Mouse (Mus musculus) hindbrain, embryonic 16.5 days (tissue): Measurements from ENCODE around the gene Syt15. TPM values are rescaled to one million over a fixed set of nuclear protein-coding genes. Genes with fewer than 3 reads are reported as not detected.
A peak's percentile ranks its signal among the peaks of the same experiment; 100 is the strongest.

Experiments
- ATAC-seq: fragments of 200-750 bp; cut with Nextera tagmentation; 2 replicates; pipeline ENCODE4 v1.8.0; 2017; ENCODE audit warnings: moderate TSS enrichment, moderate library complexity
- H3K27ac ChIP-seq: fragments of 300-500 bp; sonication (generic); 2 replicates; pipeline ENCODE4 v1.5.1; 2014; ENCODE audit warnings: low read depth, mild to moderate bottlenecking, control low read depth, low read length, moderate library complexity
- H3K27me3 ChIP-seq: fragments of 300-500 bp; sonication (generic); replicated peaks from 2 replicates; pipeline ENCODE4 v1.6.1; 2014; ENCODE audit warnings: low read length; ENCODE audit not compliant: control insufficient read depth, insufficient read depth
- H3K36me3 ChIP-seq: fragments of 300-500 bp; sonication (generic); 2 replicates; pipeline ENCODE4 v1.6.1; 2014; ENCODE audit warnings: mild to moderate bottlenecking, low read length, moderate library complexity, mixed read lengths; ENCODE audit not compliant: control insufficient read depth, insufficient read depth
- H3K4me1 ChIP-seq: fragments of 300-500 bp; sonication (generic); 2 replicates; pipeline ENCODE4 v1.6.1; 2014; ENCODE audit warnings: low read depth, low read length; ENCODE audit not compliant: control insufficient read depth, insufficient read depth
- H3K4me2 ChIP-seq: fragments of 300-500 bp; sonication (generic); 2 replicates; pipeline ENCODE4 v1.6.1; 2014; ENCODE audit warnings: mild to moderate bottlenecking, low read length, control low read depth, moderate library complexity
- H3K4me3 ChIP-seq: fragments of 300-500 bp; sonication (generic); 2 replicates; pipeline ENCODE4 v1.5.1; 2014; ENCODE audit warnings: mild to moderate bottlenecking, low read length, control low read depth, moderate library complexity
- H3K9ac ChIP-seq: fragments of 300-500 bp; sonication (generic); 2 replicates; pipeline ENCODE4 v1.6.1; 2014; ENCODE audit warnings: low read depth, mild to moderate bottlenecking, control low read depth, low read length, moderate library complexity
- H3K9me3 ChIP-seq: fragments of 300-500 bp; sonication (generic); 2 replicates; pipeline ENCODE4 v1.6.1; 2014; ENCODE audit warnings: mild to moderate bottlenecking, low read length, moderate library complexity; ENCODE audit not compliant: control insufficient read depth
- WGBS: fragments of 180-500 bp; shearing (Covaris S2); extraction: QIAGEN DNeasy Blood & Tissue Kit; methylation state at CpG from one replicate; pipeline ENCODE4 v1.1.7; 2014; 5-methylcytosine and 5-hydroxymethylcytosine counted together
- polyA plus RNA-seq: library from polyadenylated mRNA; unstranded; fragments of >200 nt; fragmentation: Nextera tagmentation; extraction: Ambion mirVana; gene quantifications from 2 replicates; pipeline ENCODE4 v1.2.1, GENCODE M21; 2015

The Syt15 gene
- polyA plus RNA-seq, 1 experiment from 2014 or later = 0.91 TPM

- 70% methylated on average over 5 of the region's 5 CpGs for WGBS
- ATAC-seq = 0 out of 2 replicates have a peak, but pooled peaks have one; percentile 54
- H3K27me3 ChIP-seq = peaks cover 12% of the 10 kb centered on the region
Measured at GRCm38 (mm10) chr14:34221416-34222077, 2.2 kb downstream of the Syt15 start.

DNA sequence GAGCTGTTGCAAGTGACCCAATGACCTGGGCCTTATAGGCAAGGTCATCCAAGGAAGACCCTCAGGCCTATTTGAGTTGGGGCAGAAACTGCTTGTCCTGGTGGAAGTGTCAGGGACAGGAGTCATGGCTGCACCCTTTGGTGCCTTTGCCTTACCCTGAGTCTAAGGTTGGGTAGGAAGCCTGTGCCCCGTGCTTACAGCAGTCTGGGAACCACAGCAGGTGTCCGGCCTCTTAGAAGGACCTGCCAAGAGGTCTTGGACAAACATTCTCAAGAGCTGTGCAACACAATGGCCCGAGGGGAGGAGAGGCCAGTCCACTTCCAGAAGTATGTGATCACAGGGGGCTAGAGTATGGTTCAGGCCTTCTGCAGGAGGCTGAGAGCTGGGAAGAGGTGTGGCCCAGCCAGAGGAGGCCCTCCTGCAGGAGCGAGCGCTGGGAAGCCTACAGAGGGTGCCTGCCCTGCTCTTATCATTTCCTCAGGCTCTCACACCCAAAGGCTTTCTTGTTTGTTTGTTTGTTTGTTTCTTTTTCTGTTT is 4.0 kb downstream of the Syt15 start:
- peaks cover 12% of the 10 kb centered on the region for H3K27me3 ChIP-seq
- no peak for ATAC-seq

More at GRCm38 (mm10) chr14:34221416-34222077, 2.2 kb downstream of the Syt15 start:
- H3K4me3 ChIP-seq = no peak overlapping the region
- H3K36me3 ChIP-seq = no peaks in the 10 kb centered on the region
- no peak overlapping the region for H3K27ac ChIP-seq
- H3K9me3 ChIP-seq = no peaks in the 10 kb centered on the region
- peaks cover 6% of the 10 kb centered on the region for H3K4me1 ChIP-seq
- no peak overlapping the region for H3K4me2 ChIP-seq
- H3K9ac ChIP-seq = no peak overlapping the region

DNA sequence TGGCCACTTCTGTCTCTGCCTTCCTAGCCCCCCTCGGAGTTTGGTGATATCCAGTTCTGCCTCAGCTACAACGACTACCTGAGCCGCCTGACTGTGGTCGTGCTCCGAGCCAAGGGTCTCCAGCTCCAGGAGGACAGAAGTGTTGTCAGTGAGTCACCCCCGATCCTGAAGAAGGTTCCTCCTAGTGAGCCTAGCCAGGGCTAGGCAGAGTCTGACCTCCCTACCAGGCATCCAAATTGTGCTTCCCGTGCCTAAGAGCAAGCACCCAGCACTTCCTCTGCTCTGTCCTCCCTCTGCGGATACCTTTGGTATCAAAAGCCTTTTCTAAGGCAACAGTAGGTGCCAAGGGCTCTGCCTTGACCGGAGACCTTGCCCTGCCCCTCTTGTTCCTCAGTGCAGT is 6.6 kb downstream of the Syt15 start:
- H3K36me3 ChIP-seq = no peaks in the 10 kb centered on the region
- H3K9ac ChIP-seq = no peak overlapping the region
- no peak overlapping the region for H3K4me2 ChIP-seq
- H3K4me3 ChIP-seq = no peak overlapping the region
- no peak overlapping the region for H3K27ac ChIP-seq
- no peak for ATAC-seq
- H3K4me1 ChIP-seq = no peaks in the 10 kb centered on the region
- no peaks in the 10 kb centered on the region for H3K9me3 ChIP-seq
- no peaks in the 10 kb centered on the region for H3K27me3 ChIP-seq
- WGBS = 87% methylated on average over 9 of the region's 9 CpGs

More for the DNA sequence above, 4.0 kb downstream of the Syt15 start:
- H3K9me3 ChIP-seq = no peaks in the 10 kb centered on the region
- 78% methylated on average over 5 of the region's 5 CpGs for WGBS
- no peaks in the 10 kb centered on the region for H3K36me3 ChIP-seq
- H3K4me1 ChIP-seq = peaks cover 6% of the 10 kb centered on the region
- no peak overlapping the region for H3K9ac ChIP-seq
- H3K27ac ChIP-seq = no peak overlapping the region
- H3K4me3 ChIP-seq = no peak overlapping the region
- H3K4me2 ChIP-seq = no peak overlapping the region

DNA sequence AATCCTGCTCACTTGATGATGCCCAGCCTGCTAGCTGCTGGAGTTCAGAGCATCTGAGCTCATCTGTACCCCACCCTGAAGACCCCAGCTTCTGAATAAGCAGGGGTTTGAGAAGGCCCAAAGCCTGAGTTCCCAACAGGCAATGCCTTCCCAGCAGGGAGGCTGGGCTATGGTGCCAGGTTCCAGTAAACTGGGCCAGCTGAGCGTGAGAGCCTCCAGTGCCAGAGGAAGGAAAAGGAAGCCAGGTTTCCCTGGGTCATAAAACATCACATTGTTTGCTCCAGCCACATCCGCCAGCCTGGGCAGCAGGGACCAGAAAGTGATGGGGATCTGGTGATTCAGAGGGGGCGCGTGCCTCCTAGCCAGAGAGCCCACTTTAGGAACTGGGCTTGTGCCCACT is 7.2 kb downstream of the Syt15 start:
- Histone ChIP-seq H3K36me3 (no peaks in the 10 kb centered on the region), H3K4me3 (no peak overlapping the region), H3K4me2 (no peak overlapping the region), H3K27me3 (no peaks in the 10 kb centered on the region), H3K4me1 (no peaks in the 10 kb centered on the region), H3K27ac (no peak overlapping the region), H3K9ac (no peak overlapping the region), H3K9me3 (no peaks in the 10 kb centered on the region)
- no peak; the same call in 1 of the 2 replicates for ATAC-seq
- 77% methylated on average over 4 of the region's 4 CpGs for WGBS

GRCm38 (mm10) chr14:34227981-34228380 is 8.6 kb downstream of the Syt15 start:
- H3K36me3 ChIP-seq = no peaks in the 10 kb centered on the region
- 80% methylated on average over 12 of the region's 12 CpGs for WGBS
- H3K4me3 ChIP-seq = no peak overlapping the region
- H3K4me2 ChIP-seq = no peak overlapping the region
- ATAC-seq = no peak
- H3K9me3 ChIP-seq = no peaks in the 10 kb centered on the region
- H3K4me1 ChIP-seq = no peaks in the 10 kb centered on the region
- no peak overlapping the region for H3K9ac ChIP-seq
- no peaks in the 10 kb centered on the region for H3K27me3 ChIP-seq
- no peak overlapping the region for H3K27ac ChIP-seq

GRCm38 (mm10) chr14:34228830-34229506 is 9.6 kb downstream of the Syt15 start:
- no peak for ATAC-seq
- H3K9me3 ChIP-seq = no peaks in the 10 kb centered on the region
- H3K27me3 ChIP-seq = no peaks in the 10 kb centered on the region
- no peak overlapping the region for H3K27ac ChIP-seq
- no peak overlapping the region for H3K4me2 ChIP-seq
- 92% methylated on average over 10 of the region's 10 CpGs for whole genome bisulfite sequencing
- no peak overlapping the region for H3K4me3 ChIP-seq
- H3K9ac ChIP-seq = no peak overlapping the region
- no peaks in the 10 kb centered on the region for H3K4me1 ChIP-seq
- no peaks in the 10 kb centered on the region for H3K36me3 ChIP-seq

GRCm38 (mm10) chr14:34232340-34232739 is 12.9 kb downstream of the Syt15 start:
- no peak overlapping the region for H3K4me2 ChIP-seq
- no peak overlapping the region for H3K27ac ChIP-seq
- no peak overlapping the region for H3K4me3 ChIP-seq
- no peaks in the 10 kb centered on the region for H3K36me3 ChIP-seq
- no peaks in the 10 kb centered on the region for H3K27me3 ChIP-seq
- 50% methylated on average over 7 of the region's 7 CpGs for WGBS
- H3K4me1 ChIP-seq = peaks cover 5% of the 10 kb centered on the region
- no peak overlapping the region for H3K9ac ChIP-seq
- H3K9me3 ChIP-seq = no peaks in the 10 kb centered on the region
- ATAC-seq = no peak

DNA sequence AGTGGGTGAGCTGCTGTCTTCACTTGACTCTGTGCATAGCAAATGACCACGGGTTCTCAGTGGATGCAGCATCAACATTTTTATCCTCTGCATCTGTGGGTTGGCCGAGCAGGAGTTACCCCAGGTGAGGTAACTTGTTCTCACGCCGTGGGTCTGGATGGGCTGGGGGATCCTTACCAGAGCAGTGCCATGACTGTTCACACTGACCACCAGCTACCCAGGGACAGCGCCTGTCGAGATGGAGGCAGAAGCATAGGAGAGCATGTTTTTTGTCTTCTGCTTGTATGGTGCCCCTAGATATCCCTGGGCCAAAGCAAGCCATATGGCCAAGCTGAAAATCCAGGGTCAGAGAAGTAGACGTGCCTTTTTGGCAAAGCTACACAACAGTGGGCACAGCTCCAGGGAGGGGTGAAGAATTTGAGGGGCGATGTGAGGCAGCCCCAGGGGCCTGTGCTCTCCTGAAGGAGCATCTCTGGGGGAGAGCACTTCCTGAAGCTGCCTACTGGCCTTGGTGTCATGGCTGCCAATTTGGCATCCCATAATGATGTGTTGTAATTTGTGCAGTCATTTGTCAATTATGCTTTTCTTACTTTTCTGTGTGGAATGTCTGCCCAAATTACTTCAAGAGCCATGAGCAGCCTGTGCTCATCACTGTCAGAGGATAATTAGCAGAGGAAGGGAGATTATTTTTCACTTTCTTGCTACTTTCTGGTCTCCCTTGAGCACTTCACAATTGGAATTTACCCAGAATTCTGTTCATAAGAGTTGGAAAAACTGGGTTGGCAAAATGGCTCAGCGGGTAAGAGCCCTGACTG is 13.7 kb downstream of the Syt15 start:
- H3K9ac ChIP-seq = no peak overlapping the region
- H3K4me1 ChIP-seq = peaks cover 5% of the 10 kb centered on the region
- no peaks in the 10 kb centered on the region for H3K9me3 ChIP-seq
- no peaks in the 10 kb centered on the region for H3K27me3 ChIP-seq
- no peak overlapping the region for H3K4me3 ChIP-seq
- H3K27ac ChIP-seq = no peak overlapping the region
- H3K36me3 ChIP-seq = no peaks in the 10 kb centered on the region
- no peak overlapping the region for H3K4me2 ChIP-seq
- 73% methylated on average over 9 of the region's 9 CpGs for WGBS
- ATAC-seq = no peak

DNA sequence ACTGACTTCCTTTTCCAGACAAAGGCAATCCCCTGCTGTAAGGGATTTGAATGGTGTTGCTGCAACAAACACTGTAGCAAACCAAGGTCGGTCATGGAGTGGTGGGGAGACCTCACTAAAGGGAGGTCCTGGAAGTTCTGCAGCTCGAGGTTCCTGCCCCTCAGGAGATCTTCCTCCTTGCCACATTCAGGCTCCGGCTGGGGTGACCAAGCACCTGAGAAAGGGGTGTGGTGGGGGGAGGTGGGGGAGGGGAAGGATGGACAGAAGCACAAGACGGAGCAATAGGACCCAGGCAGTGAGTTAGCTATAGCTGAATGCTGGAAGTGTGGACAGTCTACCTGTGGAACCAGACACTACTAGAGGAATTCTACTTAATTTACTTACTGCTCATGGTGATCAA is 14.5 kb downstream of the Syt15 start:
- no peak overlapping the region for H3K27ac ChIP-seq
- no peak overlapping the region for H3K9ac ChIP-seq
- no peak for ATAC-seq
- H3K4me1 ChIP-seq = peaks cover 5% of the 10 kb centered on the region
- 54% methylated on average over 4 of the region's 4 CpGs for WGBS
- H3K27me3 ChIP-seq = no peaks in the 10 kb centered on the region
- no peak overlapping the region for H3K4me2 ChIP-seq
- H3K9me3 ChIP-seq = no peaks in the 10 kb centered on the region
- H3K4me3 ChIP-seq = no peak overlapping the region
- H3K36me3 ChIP-seq = no peaks in the 10 kb centered on the region
